Mouse (Mus musculus) kidney, postnatal 4 days (tissue): ENCODE measurements around the gene Hmcn2.

ENCODE experiments used
- DNase-seq, 2 experiments: peaks; one replicate each; pipeline ENCODE4 v3.0.0; 2021; ENCODE audit warnings: mixed read lengths in 2 of 2

Gene Hmcn2

GRCm38 (mm10) chr2:31458989-31459936 is 145.0 kb downstream of the Hmcn2 start:
- no peak for DNase-seq

GRCm38 (mm10) chr2:31460025-31460571 is 145.9 kb downstream of the Hmcn2 start:
- DNase-seq, result peak; percentile 74 to 84

GRCm38 (mm10) chr2:31460920-31461319 is 146.7 kb downstream of the Hmcn2 start:
- DNase-seq, result no peak

- no peak for DNase-seq
Measured at GRCm38 (mm10) chr2:31462051-31462450, 147.8 kb downstream of the Hmcn2 start.

- DNase-seq, result no peak
Measured at GRCm38 (mm10) chr2:31463253-31463652, 149.0 kb downstream of the Hmcn2 start.

- DNase-seq, result no peak
Measured at GRCm38 (mm10) chr2:31463696-31464528, 149.7 kb downstream of the Hmcn2 start.

GRCm38 (mm10) chr2:31464529-31464910 is 150.3 kb downstream of the Hmcn2 start:
- peak; percentile 33 to 65 for DNase-seq

GRCm38 (mm10) chr2:31467457-31467856 is 153.2 kb downstream of the Hmcn2 start:
- no peak for DNase-seq

GRCm38 (mm10) chr2:31468857-31469256 is 154.6 kb downstream of the Hmcn2 start:
- DNase-seq, result no peak

GRCm38 (mm10) chr2:31469480-31469879 is 155.3 kb downstream of the Hmcn2 start:
- no peak for DNase-seq

GRCm38 (mm10) chr2:31469931-31470682 is 155.9 kb downstream of the Hmcn2 start, which contains the start of gene Ass1:
Ass1 (plus strand) TSS chr2:31470207.
- peak; percentile 81 to 91 for DNase-seq

GRCm38 (mm10) chr2:31470683-31471385 is 156.6 kb downstream of the Hmcn2 start:
- peak in 1 of 2 experiments; percentile 53 for DNase-seq

- no peak for DNase-seq
Measured at GRCm38 (mm10) chr2:31471611-31472010, 157.4 kb downstream of the Hmcn2 start.

GRCm38 (mm10) chr2:31472406-31473065 is 158.3 kb downstream of the Hmcn2 start:
- DNase-seq, result peak; percentile 42 to 53

- peak; percentile 48 for DNase-seq
Measured at GRCm38 (mm10) chr2:31473941-31474340, 159.7 kb downstream of the Hmcn2 start.

- DNase-seq, result no peak
Measured at GRCm38 (mm10) chr2:31474686-31475085, 160.5 kb downstream of the Hmcn2 start.

GRCm38 (mm10) chr2:31476107-31476820 is 162.0 kb downstream of the Hmcn2 start:
- no peak for DNase-seq

GRCm38 (mm10) chr2:31477234-31478161 is 163.3 kb downstream of the Hmcn2 start:
- no peak for DNase-seq

GRCm38 (mm10) chr2:31482914-31483575 is 168.8 kb downstream of the Hmcn2 start:
- DNase-seq, result peak; percentile 90 to 91
